Mouse (Mus musculus): Measurements from ENCODE around the gene Pip.

Pip gene

GRCm38 (mm10) chr6:41847235-41847634 lies at the start of gene Pip:
Gene Pip, plus strand, starts transcription at chr6:41847535.
- DNase-seq (ENCODE audit: low read depth, low spot score) = no peak

DNA sequence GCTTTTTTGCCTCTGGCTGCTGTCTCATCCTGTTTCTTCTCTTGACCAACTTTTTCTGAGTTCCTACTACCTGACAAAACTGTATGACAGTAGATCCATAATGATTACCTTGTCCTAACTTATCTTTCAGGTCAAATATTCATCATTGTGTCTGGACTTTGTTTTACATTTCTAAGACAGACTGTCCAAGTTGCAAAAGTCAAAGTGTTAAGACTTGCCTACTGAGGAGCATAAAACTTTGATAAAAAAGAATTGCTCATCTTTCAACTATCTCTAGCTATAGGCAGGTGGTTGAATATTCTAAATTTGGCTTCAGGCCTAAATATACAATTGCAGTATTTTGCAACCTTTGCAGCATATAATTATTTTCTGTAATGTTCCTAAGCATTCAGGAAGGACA lies 23.2 kb upstream of the Pip start:
- DNase-seq (ENCODE audit: low read depth, low spot score) = no peak

- DNase-seq (ENCODE audit: low read depth, low spot score) = no peak
Observed at GRCm38 (mm10) chr6:41829516-41829915, 17.8 kb upstream of the Pip start.

DNA sequence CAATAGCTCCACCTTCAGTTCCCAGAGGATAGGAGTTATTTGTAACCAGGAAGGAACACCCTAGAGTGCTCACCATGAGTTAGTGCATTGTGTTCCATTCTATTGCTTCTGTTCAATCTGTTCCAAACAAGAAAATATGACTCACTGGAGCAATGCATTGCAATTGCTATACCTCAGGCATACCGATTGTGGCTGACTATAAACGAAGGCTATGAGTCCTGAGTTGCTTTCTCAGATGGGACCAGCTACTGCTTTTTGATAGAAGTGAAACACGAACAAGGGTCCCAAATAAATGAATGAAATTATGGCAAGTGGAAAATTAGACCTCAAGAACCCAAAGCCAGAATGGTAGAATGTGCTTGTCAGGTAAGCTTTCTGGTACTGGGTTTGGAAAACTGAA lies 5.4 kb downstream of the Pip start, which contains the start of gene Sval2:
Gene Sval2, plus strand, starts transcription at position 301 of the 400 bp plus-strand sequence.
- no peak for DNase-seq (ENCODE audit: low read depth, low spot score)

DNA sequence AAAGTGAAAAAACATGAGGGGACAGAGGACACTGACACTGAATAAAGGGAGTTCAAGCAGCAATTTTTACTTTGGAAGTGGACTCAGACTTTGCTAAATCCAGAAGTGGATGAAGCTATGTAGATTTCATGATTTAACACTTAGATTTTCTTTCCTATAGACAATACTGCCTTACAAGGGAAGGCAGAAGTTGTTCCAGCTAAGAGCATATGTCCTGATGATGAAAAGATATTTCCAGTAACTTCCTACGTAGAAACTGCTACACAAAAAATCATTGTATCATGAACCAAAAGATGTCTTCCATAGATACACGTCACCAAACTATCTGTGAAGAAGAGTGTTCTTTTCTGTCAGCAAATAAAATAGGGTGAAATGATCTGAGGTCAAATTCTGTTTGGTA lies 16.7 kb downstream of the Pip start:
- DNase-seq (ENCODE audit: low read depth, low spot score) = no peak
